Mouse (Mus musculus) ES-E14 (cell line): Measurements from ENCODE around the gene Wbp2.

Source experiments
- CHD2 ChIP-seq: IDR thresholded peaks from 2 replicates; pipeline ENCODE4 v1.6.1; 2014; ENCODE audit warnings: mild to moderate bottlenecking, low read depth, low read length, inconsistent platforms
- MAFK ChIP-seq: IDR thresholded peaks from 2 replicates; pipeline ENCODE4 v1.6.1; 2014; ENCODE audit warnings: mild to moderate bottlenecking, low read depth, low read length, inconsistent platforms; ENCODE audit not compliant: insufficient read depth

- TF ChIP-seq CHD2 (no peak), MAFK (no peak)
These were observed 46.2 kb downstream of the Wbp2 start for GRCm38 (mm10) chr11:116040593-116040992.
